Mouse (Mus musculus) small intestine, adult 2 months (tissue): ENCODE results near the gene Pax2.

Experiments
- CTCF ChIP-seq: fragments of 200-500 bp; IDR thresholded peaks from 2 replicates; pipeline ENCODE4 v1.5.1; 2012; ENCODE audit warnings: low read depth, mild to moderate bottlenecking, control low read depth, inconsistent platforms, low read length, moderate library complexity, mixed read lengths; ENCODE audit not compliant: insufficient replicate concordance, insufficient read length; ENCODE audit errors: extremely low read depth
- POLR2A ChIP-seq: fragments of 200-500 bp; IDR thresholded peaks from 2 replicates; pipeline ENCODE4 v1.6.1; 2012; ENCODE audit warnings: low read depth, mild to moderate bottlenecking, control low read depth, inconsistent platforms, low read length, moderate library complexity

DNA sequence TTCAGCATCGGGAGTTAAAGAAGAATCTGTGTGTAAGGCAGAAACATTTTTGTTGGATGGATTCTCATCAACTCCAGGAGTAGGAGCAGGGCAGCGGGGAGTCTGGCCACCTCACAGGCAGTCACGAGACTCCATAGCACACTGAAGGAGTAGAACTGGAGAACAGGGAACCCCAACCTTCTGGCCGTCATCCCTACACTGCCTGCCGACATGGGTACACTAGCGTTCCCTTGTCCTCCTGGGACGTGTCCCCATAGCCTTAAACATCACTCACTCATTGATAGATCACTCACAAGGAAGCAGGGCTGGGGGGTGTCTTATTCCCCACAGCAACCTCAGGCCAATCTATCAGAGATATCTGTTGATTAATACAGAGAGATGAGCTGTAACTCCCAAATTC is 120.7 kb downstream of the Pax2 start:
- TF ChIP-seq CTCF (no peak), POLR2A (no peak)
